Mouse (Mus musculus): ENCODE results near the gene Gm28891.
"Not testable (repeated sequence)": the region's sequence is repeated elsewhere in the genome, so short reads cannot be mapped to it uniquely, and the experiment has no call there.

Gene Gm28891

GRCm38 (mm10) chrY:60240902-60241301 lies at the start of gene Gm28891:
Gm28891 (plus strand) TSS chrY:60241202.
- not testable (repeated sequence) for DNase-seq

Measured in lung, postnatal 36 days (tissue).